Mouse (Mus musculus) right cerebral cortex, adult 2 months (tissue): ENCODE data around the gene Rtn3.

Experiments used
- DNase-seq, 2 experiments: peaks; one replicate each; pipeline ENCODE4 v3.0.0; 2021 to 2022; ENCODE audit warnings: low spot score in 2 of 2

The Rtn3 gene

DNA sequence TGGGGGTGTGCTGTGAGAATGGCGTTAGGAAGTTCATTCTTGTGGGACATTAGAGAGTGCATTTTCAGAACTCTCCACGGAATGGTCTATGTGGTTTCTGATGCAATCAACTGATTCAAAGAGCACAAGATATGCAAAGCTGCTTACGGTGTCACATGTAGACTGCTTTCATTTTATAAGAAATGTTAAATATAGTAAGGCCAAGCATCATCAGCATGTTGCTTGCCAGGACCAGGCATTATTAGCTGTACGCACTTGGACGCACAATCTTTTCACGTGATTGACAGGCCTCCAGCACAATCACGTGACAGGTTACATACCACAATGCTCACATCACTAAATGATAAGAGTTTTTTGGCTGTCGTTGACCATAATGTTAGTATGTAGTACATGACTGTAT is 4.6 kb upstream of the Rtn3 start:
- no peak for DNase-seq

GRCm38 (mm10) chr19:7484076-7484475 is 995 bp upstream of the Rtn3 start:
- DNase-seq = peak; percentile 17 to 44

- peak; percentile 63 to 72 for DNase-seq
Observed at GRCm38 (mm10) chr19:7483512-7483882, 416 bp upstream of the Rtn3 start.

- DNase-seq = no peak
Observed at GRCm38 (mm10) chr19:7482266-7482598, 849 bp downstream of the Rtn3 start.

GRCm38 (mm10) chr19:7481541-7482265 is 1.4 kb downstream of the Rtn3 start:
- DNase-seq = peak; percentile 55 to 65

- no peak for DNase-seq
Observed at GRCm38 (mm10) chr19:7479751-7480248, 3.3 kb downstream of the Rtn3 start.

DNA sequence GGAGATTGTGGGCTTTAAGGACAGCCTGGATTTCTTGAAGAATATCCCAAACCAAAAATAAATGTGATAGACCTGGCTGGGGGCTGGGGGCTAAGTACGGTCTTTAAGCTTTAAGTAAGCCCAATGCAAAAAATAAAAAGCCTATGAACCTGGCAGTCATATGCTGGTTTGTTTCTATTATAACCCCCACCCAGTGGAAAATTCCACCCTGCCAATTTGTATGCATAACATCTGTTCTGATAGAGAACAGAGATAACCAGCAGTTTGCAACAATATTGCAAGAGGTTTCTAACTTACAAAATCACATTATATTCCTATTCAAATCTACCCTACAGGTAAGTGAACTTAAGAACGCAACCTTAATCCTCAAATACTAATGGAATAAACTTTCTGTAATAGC is 12.4 kb downstream of the Rtn3 start:
- DNase-seq = no peak

DNA sequence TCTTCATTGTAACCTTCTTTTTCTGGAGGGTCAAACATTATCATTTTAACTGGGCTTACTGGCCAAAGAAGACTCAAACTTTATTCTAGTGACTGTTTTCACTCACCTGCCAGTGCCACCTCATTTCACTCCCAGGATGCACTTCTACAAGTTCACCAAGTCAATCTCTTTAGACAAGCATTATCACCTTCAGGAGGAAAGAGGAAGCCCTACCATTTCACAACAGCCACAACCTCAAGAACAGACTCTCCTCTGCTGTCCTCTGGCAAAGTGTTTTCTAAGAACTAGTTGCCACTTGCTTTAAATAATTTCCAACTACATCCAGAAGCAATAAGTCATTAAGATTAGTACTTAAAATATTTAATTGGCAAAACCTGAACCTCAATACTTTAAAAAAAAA is 15.2 kb downstream of the Rtn3 start:
- no peak for DNase-seq

GRCm38 (mm10) chr19:7459370-7459769 is 23.7 kb downstream of the Rtn3 start:
- DNase-seq = no peak

GRCm38 (mm10) chr19:7458901-7459300 is 24.2 kb downstream of the Rtn3 start:
- no peak for DNase-seq

DNA sequence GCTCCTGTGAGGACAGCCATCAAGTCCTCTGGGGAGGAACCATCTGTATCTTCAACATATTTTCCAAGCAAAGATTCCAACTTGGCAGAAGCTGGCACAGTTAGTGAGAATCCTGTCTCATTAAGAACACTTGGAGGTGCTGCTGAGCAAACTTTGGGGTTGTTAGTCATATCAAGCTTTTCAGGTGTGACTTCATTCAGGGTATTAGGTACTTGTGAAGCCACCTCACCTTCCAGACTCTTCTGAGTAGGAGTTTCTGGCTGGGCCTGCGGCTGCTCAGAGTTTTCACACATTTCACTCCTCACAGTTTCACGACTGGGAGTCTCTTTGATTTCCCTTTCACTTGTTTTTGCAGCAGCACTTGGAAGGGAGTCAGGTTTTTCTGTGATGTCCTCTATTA is 26.3 kb downstream of the Rtn3 start:
- no peak for DNase-seq

DNA sequence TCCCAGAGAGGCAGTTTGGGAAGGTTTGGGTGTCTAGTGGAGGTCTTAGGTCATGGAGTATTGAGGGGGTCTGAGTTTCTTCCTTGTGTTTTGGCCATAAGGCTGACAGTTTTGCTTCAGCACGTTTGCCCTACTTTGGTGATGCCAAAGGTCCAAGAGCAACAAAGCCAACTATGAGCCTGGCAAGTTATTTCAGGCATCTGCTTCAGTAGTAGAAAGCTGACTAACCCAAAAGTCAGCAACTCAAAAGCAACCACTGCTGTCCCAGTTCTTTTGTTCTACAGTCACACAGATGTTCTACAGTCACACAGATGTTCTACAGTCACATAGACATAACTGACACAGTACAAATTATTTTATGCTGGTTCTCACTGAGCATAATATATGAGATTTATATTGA is 37.5 kb downstream of the Rtn3 start:
- DNase-seq = no peak

DNA sequence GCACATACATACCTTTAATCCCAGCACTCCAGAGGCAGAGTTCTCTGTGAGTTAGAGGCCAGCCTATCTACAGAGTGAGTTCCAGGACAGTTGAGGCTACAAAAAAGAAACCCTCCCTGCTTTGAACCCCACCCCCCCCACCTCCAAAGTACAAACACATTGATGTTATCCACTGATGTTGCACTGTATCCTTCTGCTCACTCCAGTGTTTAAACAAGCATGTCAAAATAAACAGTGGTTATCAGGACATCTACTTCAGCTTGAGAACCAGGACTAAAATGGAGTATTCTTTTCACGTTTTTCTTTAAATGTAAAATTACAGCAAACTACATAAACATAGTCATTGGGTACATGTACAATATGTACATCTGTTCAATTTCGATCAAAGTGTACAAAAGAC is 38.0 kb downstream of the Rtn3 start:
- no peak for DNase-seq

DNA sequence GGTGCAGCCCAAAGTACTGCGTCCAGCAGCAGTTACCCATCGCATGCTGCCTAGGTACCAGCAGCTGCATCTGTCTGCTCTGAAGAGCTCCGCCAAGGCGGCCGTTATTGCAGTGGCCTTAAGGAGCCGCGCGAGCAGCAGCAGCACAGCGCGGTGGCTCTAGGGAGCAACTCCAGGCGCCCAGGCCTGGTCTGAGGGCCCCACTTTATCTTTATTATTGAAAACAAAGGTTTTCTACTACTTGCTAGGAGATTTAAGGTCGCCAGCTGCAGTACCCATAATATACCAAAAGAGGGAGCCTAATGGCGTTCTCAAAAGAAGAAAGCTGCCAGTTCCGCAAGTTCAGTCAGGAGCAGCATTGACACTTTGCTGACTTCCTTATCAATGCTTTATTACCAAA is 41.6 kb downstream of the Rtn3 start:
- DNase-seq = peak; percentile 66 to 68

- DNase-seq = no peak
Observed at GRCm38 (mm10) chr19:7438295-7438694, 44.8 kb downstream of the Rtn3 start.

DNA sequence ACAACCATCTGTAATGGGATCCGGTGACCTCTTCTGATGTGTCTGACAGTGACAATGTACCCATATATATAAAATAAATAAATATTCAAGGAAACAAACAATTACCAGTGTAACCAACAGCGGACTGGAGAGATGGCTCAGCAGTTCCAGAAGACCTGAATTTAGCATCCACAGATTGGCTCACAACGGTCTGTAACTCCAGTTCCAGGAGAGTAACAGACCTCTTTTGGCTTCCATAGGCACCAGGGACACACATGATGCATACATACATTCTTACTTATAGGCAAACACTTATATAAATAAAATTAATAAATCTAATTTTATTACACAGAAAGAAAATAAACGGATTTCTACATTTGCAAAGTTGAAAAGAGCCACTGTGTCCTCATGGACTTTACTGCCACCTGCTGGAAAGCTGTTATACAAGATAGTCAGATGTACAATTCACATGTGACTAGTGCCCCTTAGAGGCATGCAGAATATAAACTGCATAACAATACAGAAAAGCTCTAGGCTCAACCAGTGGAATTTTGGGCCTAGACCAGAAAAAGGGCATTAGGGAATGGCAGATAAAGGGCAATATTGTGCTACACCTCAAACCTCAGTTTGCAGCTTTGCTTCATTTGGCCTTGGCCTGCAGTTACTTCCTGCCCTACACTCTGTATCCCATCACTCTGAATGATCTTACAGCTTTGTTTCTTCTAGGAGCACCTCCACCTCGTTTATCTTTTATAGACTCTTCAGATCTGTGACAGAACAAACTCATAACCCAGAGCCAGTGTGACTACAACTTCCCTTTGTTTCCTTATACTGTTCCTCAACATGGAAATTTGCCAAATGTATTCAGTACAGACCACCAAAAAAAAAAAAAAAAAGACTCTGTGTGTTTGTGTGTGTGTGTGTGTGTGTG is 46.8 kb downstream of the Rtn3 start:
- peak in 1 of 2 experiments; percentile 42 for DNase-seq

- DNase-seq = no peak
Observed at GRCm38 (mm10) chr19:7434887-7435286, 48.2 kb downstream of the Rtn3 start.

- DNase-seq = no peak
Observed at GRCm38 (mm10) chr19:7425398-7425775, 57.7 kb downstream of the Rtn3 start.

- DNase-seq = peak in 1 of 2 experiments; percentile 35
Observed at GRCm38 (mm10) chr19:7424590-7425397, 58.3 kb downstream of the Rtn3 start.

DNA sequence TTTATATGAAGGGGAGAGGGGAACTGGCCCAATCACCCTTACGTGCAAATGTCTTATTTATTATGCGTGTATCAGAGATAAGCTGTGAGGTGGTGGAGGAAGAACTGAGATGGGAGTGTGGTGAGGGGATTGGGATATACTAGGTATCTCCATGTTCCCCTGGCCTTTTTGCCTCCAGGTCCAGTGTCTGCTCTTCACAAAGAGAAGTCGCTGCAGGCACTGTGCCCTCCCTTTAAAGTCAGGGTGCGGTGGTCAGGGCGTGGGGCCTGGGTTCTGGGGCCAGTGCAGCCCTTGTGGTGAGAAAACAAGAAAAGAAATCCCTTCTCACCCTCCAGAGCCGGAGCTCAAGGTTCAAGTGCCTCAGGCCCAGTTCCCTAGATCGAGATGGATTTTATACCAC is 59.0 kb downstream of the Rtn3 start:
- DNase-seq = no peak

GRCm38 (mm10) chr19:7423656-7424030 is 59.4 kb downstream of the Rtn3 start:
- no peak for DNase-seq

- DNase-seq = peak; percentile 70 to 76
Observed at GRCm38 (mm10) chr19:7423028-7423655, 59.9 kb downstream of the Rtn3 start.
